Mouse (Mus musculus): ENCODE results near the gene Snx9.

DNA sequence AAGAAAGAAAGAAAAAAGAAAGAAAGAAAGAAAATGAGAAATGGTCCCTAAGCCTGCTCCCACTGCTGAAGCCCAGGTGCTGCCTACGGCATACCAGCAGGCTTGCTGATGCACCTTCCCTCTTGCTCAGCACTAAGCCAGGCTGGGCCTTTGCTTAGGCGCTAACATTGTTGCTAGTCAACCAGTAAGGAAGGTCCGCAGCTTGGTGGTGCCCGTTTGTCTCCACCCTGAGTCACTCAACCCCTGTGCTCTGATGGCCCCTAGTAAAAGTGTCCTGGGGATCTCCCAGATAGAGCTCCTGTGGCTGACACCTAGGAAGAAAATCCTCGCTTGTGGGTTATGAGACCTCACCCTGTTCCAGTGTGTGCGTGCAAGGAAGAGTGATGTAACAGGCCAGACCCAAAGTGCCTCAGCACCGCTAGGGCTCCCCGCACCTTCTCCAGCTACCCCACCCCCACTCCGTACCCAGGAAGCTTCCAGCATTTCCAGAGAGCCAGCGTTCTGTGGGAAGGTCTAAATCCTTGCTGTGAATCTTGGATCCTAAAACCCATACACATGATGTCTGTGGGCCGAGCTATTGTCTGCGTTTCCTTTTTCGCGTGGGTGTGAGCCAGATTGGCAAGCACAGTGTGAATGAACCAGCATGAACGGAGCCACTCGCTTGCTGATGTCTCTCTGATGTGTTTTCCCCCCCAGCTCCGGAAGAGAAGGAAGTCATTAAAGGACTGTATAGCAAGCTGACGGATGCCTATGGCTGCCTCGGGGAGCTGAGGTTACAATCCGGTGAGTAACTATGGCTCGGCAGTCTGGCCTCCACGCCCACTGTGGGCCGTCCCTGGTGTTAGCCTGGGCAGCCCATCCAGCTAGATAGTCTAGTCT is 134.2 kb downstream of the Snx9 start:
- TF ChIP-seq CTCF (IDR thresholded peaks at IDR 0.05; ENCODE audit: borderline replicate concordance, extremely low read depth, insufficient read depth, insufficient read length) (no peak), POLR2A (IDR thresholded peaks at IDR 0.05; ENCODE audit: borderline replicate concordance, extremely low read depth, insufficient read depth, insufficient read length, poor library complexity, severe bottlenecking) (no peak)

Measured in brain, embryonic 14.5 days (tissue).